Mouse (Mus musculus) heart, adult 2 months (tissue): Measurements from ENCODE around the gene Ppm1e. TPM values are rescaled to one million over a fixed set of nuclear protein-coding genes. Genes with fewer than 3 reads are reported as not detected.

ENCODE experiments used
- DNase-seq, 2 experiments: peaks; one replicate each; pipeline ENCODE4 v3.0.0; 2021
- H3K27ac ChIP-seq: fragments of 200-600 bp; 2 replicates; pipeline ENCODE4 v1.8.1; 2022
- H3K27me3 ChIP-seq: fragments of 200-500 bp; 2 replicates; pipeline ENCODE4 v1.6.1; 2012; ENCODE audit warnings: mild to moderate bottlenecking, low read length, inconsistent platforms, mixed read lengths; ENCODE audit not compliant: control insufficient read depth, insufficient read depth
- H3K36me3 ChIP-seq: fragments of 200-500 bp; 2 replicates; pipeline ENCODE4 v1.6.1; 2012; ENCODE audit warnings: low read length, inconsistent platforms; ENCODE audit not compliant: control insufficient read depth, insufficient read depth
- H3K4me1 ChIP-seq: fragments of 200-500 bp; 2 replicates; pipeline ENCODE4 v1.6.1; 2011; ENCODE audit warnings: low read length; ENCODE audit not compliant: control insufficient read depth, insufficient read depth
- H3K4me3 ChIP-seq: fragments of 200-600 bp; 2 replicates; pipeline ENCODE4 v1.8.1; 2022
- H3K79me2 ChIP-seq: fragments of 200-500 bp; replicated peaks from 2 replicates; pipeline ENCODE4 v1.6.1; 2012; ENCODE audit warnings: mild to moderate bottlenecking, inconsistent platforms, low read length, moderate library complexity, mixed read lengths; ENCODE audit not compliant: control insufficient read depth, insufficient read depth
- H3K9ac ChIP-seq: fragments of 200-500 bp; 2 replicates; pipeline ENCODE4 v1.6.1; 2012; ENCODE audit warnings: low read depth, mild to moderate bottlenecking, control low read depth, inconsistent platforms, low read length, mixed read lengths
- CTCF ChIP-seq: fragments of 200-600 bp; IDR thresholded peaks from 2 replicates; pipeline ENCODE4 v1.8.1; 2022; ENCODE audit warnings: antibody characterized with exemption, mild to moderate bottlenecking, moderate library complexity
- EP300 ChIP-seq: fragments of 200-500 bp; IDR thresholded peaks from 2 replicates; pipeline ENCODE4 v1.6.1; 2011; ENCODE audit warnings: low read depth, low read length, control low read depth; ENCODE audit not compliant: insufficient read depth
- POLR2A ChIP-seq: fragments of 200-500 bp; IDR thresholded peaks from 2 replicates; pipeline ENCODE4 v1.6.1; 2011; ENCODE audit warnings: mild to moderate bottlenecking, low read depth, low read length, control low read depth; ENCODE audit not compliant: insufficient read depth
- WGBS: fragments of 180-500 bp; shearing (Covaris S2); methylation state at CpG from one replicate; pipeline ENCODE4 v1.1.7; 2018; 5-methylcytosine and 5-hydroxymethylcytosine counted together
- intact Hi-C: fragments of 180-260 bp; cut with DNase I; formaldehyde crosslinking; loops from one replicate; pipeline ENCODE4 v1.15.1; 2025
- polyA plus RNA-seq: library from polyadenylated mRNA; depleted of rRNA; stranded (reverse); fragments of >200 nt; gene quantifications from 2 replicates; pipeline ENCODE4 v1.2.3, GENCODE M21; 2012
- total RNA-seq, 2 experiments: library from RNA; stranded (reverse); gene quantifications; 2 replicates each; pipeline ENCODE4 v1.2.3; 2021

Ppm1e gene
- total and polyA plus RNA-seq, 3 experiments = 1.8 to 6.9 (median 6.3) TPM

DNA sequence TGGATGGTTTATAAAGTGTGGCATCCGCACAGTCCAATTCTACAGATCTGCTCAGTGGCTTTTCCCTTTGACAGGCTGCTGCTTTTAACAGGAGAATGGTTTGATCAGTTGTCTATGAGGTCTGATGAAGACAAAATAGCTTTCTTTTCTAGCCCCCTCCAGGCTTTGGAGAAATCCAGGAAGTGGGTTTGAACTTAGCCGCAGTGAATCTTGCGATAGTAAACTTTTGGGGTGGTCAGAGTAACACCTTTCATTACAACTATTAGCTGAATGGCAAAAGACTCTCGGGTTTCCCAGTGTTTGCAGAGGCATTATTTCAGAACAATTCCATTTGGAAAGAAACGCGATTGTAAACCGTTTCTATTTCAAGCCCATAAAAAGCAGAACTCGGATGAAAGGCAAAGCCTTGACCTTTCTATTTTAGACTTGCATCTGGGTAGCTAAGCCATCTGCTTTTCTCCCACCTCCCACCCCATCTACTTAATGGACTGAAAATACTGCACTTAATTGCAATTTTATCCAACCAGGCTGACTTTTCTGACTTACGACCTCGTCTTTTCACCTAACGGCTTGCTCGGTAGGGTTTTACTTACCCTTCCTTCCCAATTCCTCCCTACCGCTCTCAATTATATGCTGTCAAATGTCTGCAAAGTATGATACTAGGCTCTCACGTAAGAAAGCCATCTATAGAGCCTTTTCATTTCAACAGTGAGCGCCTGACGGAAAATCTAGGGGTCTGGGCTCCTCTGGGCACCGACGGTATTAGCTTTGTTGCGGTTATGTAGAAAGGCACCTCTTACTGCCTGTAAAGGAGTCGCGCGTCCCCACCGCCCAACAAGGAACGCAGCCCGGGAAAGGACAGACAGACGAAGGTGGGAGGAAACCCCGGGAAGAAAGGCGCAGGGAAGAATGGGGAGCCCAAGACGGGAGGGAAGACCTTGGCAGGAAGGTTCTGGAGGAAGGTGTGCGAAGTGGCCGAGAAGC, 1.2 kb downstream of the Ppm1e start:
- no peaks in the 10 kb centered on the region for H3K79me2 ChIP-seq
- intact Hi-C loops = loop anchor here (5.0 kb wide), 1 partner anchor 60 kb away; no protein-coding TSS in a partner anchor
- H3K36me3 ChIP-seq = no peaks in the 10 kb centered on the region
- no peaks in the 10 kb centered on the region; the same call in none of the 2 replicates for H3K27me3 ChIP-seq
- H3K4me3 ChIP-seq = peak overlapping the region; percentile 87
- H3K27ac ChIP-seq = no peak overlapping the region
- peak; percentile 15 to 31 for DNase-seq
- peak overlapping the region; percentile 80 for H3K9ac ChIP-seq
- TF ChIP-seq CTCF (no peak), POLR2A (no peak), EP300 (no peak)
- WGBS = 7% methylated on average over 31 of the region's 31 CpGs
- 0 out of 2 replicates have a peak, but pooled peaks cover 2% of the 10 kb centered on the region for H3K4me1 ChIP-seq

GRCm38 (mm10) chr11:87354861-87355260, 4.0 kb downstream of the Ppm1e start:
- WGBS = 92% methylated on average over 1 of the region's 1 CpGs
- intact Hi-C loops = loop anchor here (5.0 kb wide), 1 partner anchor 58 kb away; no protein-coding TSS in a partner anchor

DNA sequence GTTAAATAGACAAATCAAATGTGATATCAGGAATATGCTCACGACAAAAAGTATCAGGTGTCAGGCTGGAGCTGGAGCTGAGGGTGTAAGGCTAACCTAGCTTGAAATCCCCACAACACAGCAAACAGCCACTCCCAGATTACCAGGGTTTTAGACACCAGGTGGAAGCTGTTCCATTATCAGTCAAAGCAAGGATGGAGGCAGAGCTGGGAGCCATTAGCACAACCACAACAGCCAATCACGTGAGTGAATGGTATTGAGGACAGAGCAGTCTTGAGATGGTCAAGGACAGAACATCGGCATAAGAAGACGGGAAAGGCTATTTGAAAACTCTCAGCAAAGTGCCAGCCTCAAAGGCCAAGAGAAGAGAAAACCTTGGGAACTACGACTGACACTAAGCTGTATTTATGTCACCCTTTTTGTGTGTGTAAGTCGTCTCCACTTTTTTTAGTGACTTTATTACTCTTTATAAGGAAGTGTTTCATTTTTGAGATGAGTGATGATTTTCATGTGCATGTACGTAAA, 5.1 kb downstream of the Ppm1e start:
- H3K27me3 ChIP-seq = no peaks in the 10 kb centered on the region
- no peaks in the 10 kb centered on the region for H3K36me3 ChIP-seq
- DNase-seq = no peak
- no peak for TF ChIP-seq CTCF
- TF ChIP-seq POLR2A = no peak
- TF ChIP-seq EP300 = no peak
- 80% methylated on average over 7 of the region's 7 CpGs for WGBS
- H3K79me2 ChIP-seq = no peaks in the 10 kb centered on the region
- no peak overlapping the region for H3K27ac ChIP-seq
- intact Hi-C loops = no loop called here
- H3K4me1 ChIP-seq = no peaks in the 10 kb centered on the region
- H3K4me3 ChIP-seq = no peak overlapping the region
- H3K9ac ChIP-seq = no peak overlapping the region

More at GRCm38 (mm10) chr11:87354861-87355260, 4.0 kb downstream of the Ppm1e start:
- Histone ChIP-seq H3K27ac (no peak overlapping the region), H3K9ac (no peak overlapping the region), H3K4me1 (0 out of 2 replicates have a peak, but pooled peaks cover 2% of the 10 kb centered on the region), H3K79me2 (no peaks in the 10 kb centered on the region), H3K27me3 (no peaks in the 10 kb centered on the region; the same call in 1 of the 2 replicates), H3K4me3 (no peak overlapping the region), H3K36me3 (no peaks in the 10 kb centered on the region)
- no peak for DNase-seq
- no peak for TF ChIP-seq POLR2A
- no peak for TF ChIP-seq EP300
- TF ChIP-seq CTCF = no peak

GRCm38 (mm10) chr11:87326381-87326780, 32.4 kb downstream of the Ppm1e start:
- H3K27ac ChIP-seq = no peak overlapping the region
- TF ChIP-seq EP300 (no peak), POLR2A (no peak), CTCF (no peak)
- DNase-seq = no peak
- no peak overlapping the region for H3K4me3 ChIP-seq
- 0 out of 2 replicates have a peak, but pooled peaks cover 2% of the 10 kb centered on the region for H3K79me2 ChIP-seq
- intact Hi-C loops = no loop called here
- no peaks in the 10 kb centered on the region for H3K36me3 ChIP-seq
- 87% methylated on average over 3 of the region's 3 CpGs for WGBS
- no peaks in the 10 kb centered on the region for H3K27me3 ChIP-seq
- H3K9ac ChIP-seq = no peak overlapping the region
- H3K4me1 ChIP-seq = no peaks in the 10 kb centered on the region

- Histone ChIP-seq H3K36me3 (no peaks in the 10 kb centered on the region; the same call in 1 of the 2 replicates), H3K4me3 (no peak overlapping the region), H3K79me2 (0 out of 2 replicates have a peak, but pooled peaks cover 2% of the 10 kb centered on the region), H3K27ac (no peak overlapping the region), H3K9ac (no peak overlapping the region), H3K27me3 (no peaks in the 10 kb centered on the region), H3K4me1 (peaks cover 2% of the 10 kb centered on the region; the same call in 1 of the 2 replicates)
- intact Hi-C loops = no loop called here
- TF ChIP-seq CTCF (no peak), EP300 (no peak), POLR2A (no peak)
- WGBS = 75% methylated on average over 8 of the region's 8 CpGs
- DNase-seq = no peak
Observed at GRCm38 (mm10) chr11:87322558-87322957, 36.3 kb downstream of the Ppm1e start.

DNA sequence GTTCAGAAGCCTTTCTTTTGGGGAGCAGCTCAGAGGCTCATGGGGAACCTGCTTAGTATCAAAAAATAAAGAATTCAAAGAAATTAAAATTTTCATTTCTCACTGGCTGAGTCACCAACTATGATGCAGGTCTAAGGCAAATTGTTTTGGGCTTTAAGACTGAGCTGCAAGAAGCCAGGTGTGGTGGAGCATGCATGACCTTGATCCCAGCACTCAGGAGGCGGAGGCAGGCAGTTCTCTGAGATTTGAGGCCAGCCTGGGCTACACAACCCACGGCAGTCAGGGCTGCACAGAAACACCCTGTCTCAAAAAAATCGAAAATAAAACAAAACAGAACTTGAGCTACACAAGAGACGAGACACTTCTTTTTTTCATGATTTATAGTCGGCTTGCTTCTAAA, 38.8 kb downstream of the Ppm1e start:
- 44% methylated on average over 5 of the region's 5 CpGs for WGBS
- no peak overlapping the region for H3K9ac ChIP-seq
- no peaks in the 10 kb centered on the region; the same call in 1 of the 2 replicates for H3K36me3 ChIP-seq
- DNase-seq = no peak
- no peaks in the 10 kb centered on the region for H3K79me2 ChIP-seq
- no peaks in the 10 kb centered on the region for H3K27me3 ChIP-seq
- no peak for TF ChIP-seq CTCF
- TF ChIP-seq POLR2A = no peak
- no peak for TF ChIP-seq EP300
- peaks cover 2% of the 10 kb centered on the region; the same call in 1 of the 2 replicates for H3K4me1 ChIP-seq
- intact Hi-C loops = no loop called here
- no peak overlapping the region for H3K27ac ChIP-seq
- no peak overlapping the region for H3K4me3 ChIP-seq
